Mouse (Mus musculus): ENCODE measurements at regions not wholly inside any gene's neighbourhood (a gene's known extent, or its start where the extent isn't known, plus 50 kb on each side); places are given as distances from the start of the nearest gene placed in this dataset.
A peak's percentile ranks its signal among the peaks of the same experiment; 100 is the strongest.

GRCm38 (mm10) chr13:5757176-5757575, 104.1 kb upstream of the Klf6 start:
- H3K4me3 ChIP-seq (ENCODE audit: low read length) = no peak overlapping the region
- no peaks in the 10 kb centered on the region for H3K9me3 ChIP-seq (ENCODE audit: control insufficient read depth, low read length)
- no peak overlapping the region for H3K27ac ChIP-seq (ENCODE audit: low read length)
- ATAC-seq = no peak
- H3K9ac ChIP-seq (ENCODE audit: low read depth, low read length) = no peak overlapping the region
- no peak overlapping the region for H3K4me2 ChIP-seq (ENCODE audit: low read depth, low read length)
- WGBS = 86% methylated on average over 3 of the region's 3 CpGs
- no peaks in the 10 kb centered on the region for H3K27me3 ChIP-seq (replicated peaks; ENCODE audit: control insufficient read depth, insufficient read depth, low read length)
- no peaks in the 10 kb centered on the region for H3K4me1 ChIP-seq (ENCODE audit: control insufficient read depth, insufficient read depth, low read length)
- H3K36me3 ChIP-seq (ENCODE audit: control insufficient read depth, insufficient read depth, low read length) = no peaks in the 10 kb centered on the region

GRCm38 (mm10) chr13:5757963-5758362, 103.3 kb upstream of the Klf6 start:
- 67% methylated on average over 1 of the region's 1 CpGs for WGBS
- Histone ChIP-seq H3K4me3 (ENCODE audit: low read length) (no peak overlapping the region), H3K27me3 (replicated peaks; ENCODE audit: control insufficient read depth, insufficient read depth, low read length) (no peaks in the 10 kb centered on the region), H3K4me2 (ENCODE audit: low read depth, low read length) (no peak overlapping the region), H3K9me3 (ENCODE audit: control insufficient read depth, low read length) (no peaks in the 10 kb centered on the region), H3K4me1 (ENCODE audit: control insufficient read depth, insufficient read depth, low read length) (no peaks in the 10 kb centered on the region), H3K36me3 (ENCODE audit: control insufficient read depth, insufficient read depth, low read length) (no peaks in the 10 kb centered on the region), H3K9ac (ENCODE audit: low read depth, low read length) (no peak overlapping the region), H3K27ac (ENCODE audit: low read length) (no peak overlapping the region)
- ATAC-seq = no peak

GRCm38 (mm10) chr13:5760030-5760429, 101.3 kb upstream of the Klf6 start:
- no peak for ATAC-seq
- Histone ChIP-seq H3K9ac (ENCODE audit: low read depth, low read length) (no peak overlapping the region), H3K36me3 (ENCODE audit: control insufficient read depth, insufficient read depth, low read length) (no peaks in the 10 kb centered on the region), H3K4me1 (ENCODE audit: control insufficient read depth, insufficient read depth, low read length) (no peaks in the 10 kb centered on the region), H3K27ac (ENCODE audit: low read length) (no peak overlapping the region), H3K4me3 (ENCODE audit: low read length) (no peak overlapping the region), H3K4me2 (ENCODE audit: low read depth, low read length) (no peak overlapping the region), H3K27me3 (replicated peaks; ENCODE audit: control insufficient read depth, insufficient read depth, low read length) (no peaks in the 10 kb centered on the region), H3K9me3 (ENCODE audit: control insufficient read depth, low read length) (no peaks in the 10 kb centered on the region)

- Histone ChIP-seq H3K27ac (ENCODE audit: low read length) (no peak overlapping the region), H3K9ac (ENCODE audit: low read depth, low read length) (no peak overlapping the region), H3K4me1 (ENCODE audit: control insufficient read depth, insufficient read depth, low read length) (peaks cover 6% of the 10 kb centered on the region), H3K36me3 (ENCODE audit: control insufficient read depth, insufficient read depth, low read length) (no peaks in the 10 kb centered on the region), H3K4me3 (ENCODE audit: low read length) (no peak overlapping the region), H3K4me2 (ENCODE audit: low read depth, low read length) (no peak overlapping the region), H3K9me3 (ENCODE audit: control insufficient read depth, low read length) (no peaks in the 10 kb centered on the region), H3K27me3 (replicated peaks; ENCODE audit: control insufficient read depth, insufficient read depth, low read length) (no peaks in the 10 kb centered on the region)
- ATAC-seq = no peak
- WGBS = 62% methylated on average over 6 of the region's 6 CpGs
These were observed 94.9 kb upstream of the Klf6 start for GRCm38 (mm10) chr13:5766394-5766793.

- WGBS = 85% methylated on average over 1 of the region's 1 CpGs
- Histone ChIP-seq H3K27me3 (replicated peaks; ENCODE audit: control insufficient read depth, insufficient read depth, low read length) (no peaks in the 10 kb centered on the region), H3K27ac (ENCODE audit: low read length) (no peak overlapping the region), H3K4me3 (ENCODE audit: low read length) (no peak overlapping the region), H3K36me3 (ENCODE audit: control insufficient read depth, insufficient read depth, low read length) (no peaks in the 10 kb centered on the region), H3K9ac (ENCODE audit: low read depth, low read length) (no peak overlapping the region), H3K9me3 (ENCODE audit: control insufficient read depth, low read length) (no peaks in the 10 kb centered on the region), H3K4me1 (ENCODE audit: control insufficient read depth, insufficient read depth, low read length) (peaks cover 6% of the 10 kb centered on the region), H3K4me2 (ENCODE audit: low read depth, low read length) (no peak overlapping the region)
- no peak for ATAC-seq
These were observed 94.1 kb upstream of the Klf6 start for GRCm38 (mm10) chr13:5767202-5767601.

GRCm38 (mm10) chr13:5768699-5769098, 92.6 kb upstream of the Klf6 start:
- H3K36me3 ChIP-seq (ENCODE audit: control insufficient read depth, insufficient read depth, low read length) = no peaks in the 10 kb centered on the region
- ATAC-seq = no peak
- no peak overlapping the region for H3K4me3 ChIP-seq (ENCODE audit: low read length)
- H3K9me3 ChIP-seq (ENCODE audit: control insufficient read depth, low read length) = no peaks in the 10 kb centered on the region
- H3K27me3 ChIP-seq (replicated peaks; ENCODE audit: control insufficient read depth, insufficient read depth, low read length) = no peaks in the 10 kb centered on the region
- no peak overlapping the region for H3K27ac ChIP-seq (ENCODE audit: low read length)
- 95% methylated on average over 2 of the region's 2 CpGs for WGBS
- peaks cover 6% of the 10 kb centered on the region for H3K4me1 ChIP-seq (ENCODE audit: control insufficient read depth, insufficient read depth, low read length)
- H3K4me2 ChIP-seq (ENCODE audit: low read depth, low read length) = no peak overlapping the region
- no peak overlapping the region for H3K9ac ChIP-seq (ENCODE audit: low read depth, low read length)

GRCm38 (mm10) chr13:5769283-5770260, 91.7 kb upstream of the Klf6 start:
- H3K9ac ChIP-seq (ENCODE audit: low read depth, low read length) = no peak overlapping the region
- ATAC-seq = peak; percentile 97
- no peak overlapping the region for H3K4me3 ChIP-seq (ENCODE audit: low read length)
- 58% methylated on average over 7 of the region's 7 CpGs for WGBS
- H3K4me2 ChIP-seq (ENCODE audit: low read depth, low read length) = no peak overlapping the region
- H3K9me3 ChIP-seq (ENCODE audit: control insufficient read depth, low read length) = no peaks in the 10 kb centered on the region
- no peaks in the 10 kb centered on the region for H3K27me3 ChIP-seq (replicated peaks; ENCODE audit: control insufficient read depth, insufficient read depth, low read length)
- no peaks in the 10 kb centered on the region for H3K36me3 ChIP-seq (ENCODE audit: control insufficient read depth, insufficient read depth, low read length)
- H3K27ac ChIP-seq (ENCODE audit: low read length) = peak overlapping the region; percentile 64
- H3K4me1 ChIP-seq (ENCODE audit: control insufficient read depth, insufficient read depth, low read length) = peaks cover 6% of the 10 kb centered on the region

GRCm38 (mm10) chr13:5773811-5774210, 87.5 kb upstream of the Klf6 start:
- Histone ChIP-seq H3K4me3 (ENCODE audit: low read length) (no peak overlapping the region), H3K36me3 (ENCODE audit: control insufficient read depth, insufficient read depth, low read length) (no peaks in the 10 kb centered on the region), H3K4me2 (ENCODE audit: low read depth, low read length) (no peak overlapping the region), H3K9ac (ENCODE audit: low read depth, low read length) (no peak overlapping the region), H3K27me3 (replicated peaks; ENCODE audit: control insufficient read depth, insufficient read depth, low read length) (no peaks in the 10 kb centered on the region), H3K27ac (ENCODE audit: low read length) (no peak overlapping the region), H3K4me1 (ENCODE audit: control insufficient read depth, insufficient read depth, low read length) (peaks cover 5% of the 10 kb centered on the region), H3K9me3 (ENCODE audit: control insufficient read depth, low read length) (no peaks in the 10 kb centered on the region)
- WGBS = 81% methylated on average over 3 of the region's 3 CpGs
- no peak for ATAC-seq

GRCm38 (mm10) chr13:5778443-5779171, 82.7 kb upstream of the Klf6 start:
- Histone ChIP-seq H3K27ac (ENCODE audit: low read length) (no peak overlapping the region), H3K27me3 (replicated peaks; ENCODE audit: control insufficient read depth, insufficient read depth, low read length) (no peaks in the 10 kb centered on the region), H3K4me3 (ENCODE audit: low read length) (no peak overlapping the region), H3K9ac (ENCODE audit: low read depth, low read length) (no peak overlapping the region), H3K36me3 (ENCODE audit: control insufficient read depth, insufficient read depth, low read length) (no peaks in the 10 kb centered on the region), H3K4me1 (ENCODE audit: control insufficient read depth, insufficient read depth, low read length) (no peaks in the 10 kb centered on the region), H3K9me3 (ENCODE audit: control insufficient read depth, low read length) (no peaks in the 10 kb centered on the region), H3K4me2 (ENCODE audit: low read depth, low read length) (no peak overlapping the region)
- WGBS = 54% methylated on average over 5 of the region's 5 CpGs
- no peak for ATAC-seq
